ENCODE assay signal across 8 mouse cellular contexts in genomic region chr2:125781978-125782718, GRCm38 (mm10). TPM values are rescaled to one million over a fixed set of nuclear protein-coding genes. Genes with fewer than 3 reads are reported as not detected.
A peak's percentile ranks its signal among the peaks of the same experiment; 100 is the strongest.
DNase-seq lines count a peak whose midpoint lies in the region; ATAC-seq and TF ChIP-seq lines count a peak whose summit lies in the region.

No protein-coding gene starts in this region.

- H3K4me1 ChIP-seq in heart, embryonic 11.5 days (ENCODE audit: control insufficient read depth, insufficient read depth, low read length) = peaks cover 8% of the 10 kb centered on the region; the same call in 1 of the 2 replicates
- no peaks in the 10 kb centered on the region for H3K4me1 ChIP-seq in ES-Bruce4 (ENCODE audit: control insufficient read depth, insufficient read depth, low read length)
- peaks cover 18% of the 10 kb centered on the region for H3K4me1 ChIP-seq in forebrain, postnatal 0 days (ENCODE audit: insufficient read depth)
- H3K4me1 ChIP-seq in liver, postnatal 0 days (ENCODE audit: insufficient read depth) = peaks cover 17% of the 10 kb centered on the region

- no peak for TF ChIP-seq EP300 in ES-Bruce4 (IDR thresholded peaks at IDR 0.05; ENCODE audit: insufficient read depth, low read depth, low read length)
- no peak for TF ChIP-seq EP300 in liver, postnatal 0 days (IDR thresholded peaks at IDR 0.05; ENCODE audit: low read depth)

- peak overlapping the region; percentile 93 for H3K4me3 ChIP-seq in heart, embryonic 11.5 days (ENCODE audit: low read depth, low read length)
- H3K4me3 ChIP-seq in ES-Bruce4 (ENCODE audit: low read depth, low read length) = peak overlapping the region; percentile 97
- peak overlapping the region; percentile 90 for H3K4me3 ChIP-seq in forebrain, postnatal 0 days (ENCODE audit: low read depth, low read length)
- peak overlapping the region; percentile 98 for H3K4me3 ChIP-seq in liver, postnatal 0 days (ENCODE audit: low read depth, low read length)

- no peak for TF ChIP-seq POLR2A in ES-Bruce4 (IDR thresholded peaks at IDR 0.05; ENCODE audit: insufficient read depth, low read length)

- H3K9ac ChIP-seq in heart, embryonic 11.5 days (ENCODE audit: low read depth, low read length) = peak overlapping the region; percentile 92
- peak overlapping the region; percentile 99 for H3K9ac ChIP-seq in ES-Bruce4 (ENCODE audit: low read depth, poor library complexity, severe bottlenecking)
- H3K9ac ChIP-seq in forebrain, postnatal 0 days = peak overlapping the region; percentile 84
- peak overlapping the region; percentile 97 for H3K9ac ChIP-seq in liver, postnatal 0 days (replicated peaks)

- no peaks in the 10 kb centered on the region for H3K36me3 ChIP-seq in heart, embryonic 11.5 days (ENCODE audit: control insufficient read depth, insufficient read depth, low read length)
- no peaks in the 10 kb centered on the region; the same call in 1 of the 2 replicates for H3K36me3 ChIP-seq in ES-Bruce4 (ENCODE audit: control insufficient read depth, insufficient read depth, low read length, poor library complexity, severe bottlenecking)
- H3K36me3 ChIP-seq in forebrain, postnatal 0 days (ENCODE audit: insufficient read depth) = 0 out of 2 replicates have a peak, but pooled peaks cover 3% of the 10 kb centered on the region
- no peaks in the 10 kb centered on the region for H3K36me3 ChIP-seq in liver, postnatal 0 days (replicated peaks; ENCODE audit: insufficient read depth, low read length)

- no peaks in the 10 kb centered on the region for H3K27me3 ChIP-seq in heart, embryonic 11.5 days (ENCODE audit: control insufficient read depth, insufficient read depth, low read length)
- no peaks in the 10 kb centered on the region for H3K27me3 ChIP-seq in ES-Bruce4 (ENCODE audit: control insufficient read depth, insufficient read depth, low read length, poor library complexity, severe bottlenecking)
- H3K27me3 ChIP-seq in forebrain, postnatal 0 days (ENCODE audit: insufficient read depth, low read length) = no peaks in the 10 kb centered on the region
- H3K27me3 ChIP-seq in liver, postnatal 0 days (ENCODE audit: insufficient read depth, low read length) = no peaks in the 10 kb centered on the region

- intact Hi-C loops in heart, postnatal 36 days (cut with DNase I) = loop anchor here (2.0 to 5.0 kb wide), 2 partner anchors 77 to 370 kb away; partner anchors contain the start of genes Cops2, Dtwd1, Fam227b and Galk2

- ATAC-seq in heart, embryonic 11.5 days (replicated peaks; ENCODE audit: insufficient number of reproducible peaks, low FRiP score, low TSS enrichment) = no peak
- ATAC-seq in forebrain, postnatal 0 days = no peak
- peak; percentile 4 for ATAC-seq in liver, postnatal 0 days

- peak overlapping the region; percentile 84 for H3K27ac ChIP-seq in heart, embryonic 11.5 days (ENCODE audit: low read depth, low read length)
- H3K27ac ChIP-seq in ES-Bruce4 (ENCODE audit: insufficient read depth, low read length) = no peak overlapping the region
- peak overlapping the region; percentile 81 for H3K27ac ChIP-seq in forebrain, postnatal 0 days (ENCODE audit: low read depth, low read length)
- peak overlapping the region; percentile 93 for H3K27ac ChIP-seq in liver, postnatal 0 days (ENCODE audit: low read depth)

- H3K4me2 ChIP-seq in heart, embryonic 11.5 days = peak overlapping the region; percentile 73
- H3K4me2 ChIP-seq in forebrain, postnatal 0 days (ENCODE audit: low read depth) = peak overlapping the region; percentile 67
- peak overlapping the region; percentile 75 for H3K4me2 ChIP-seq in liver, postnatal 0 days (ENCODE audit: low read depth, low read length)

- H3K9me3 ChIP-seq in heart, embryonic 11.5 days (replicated peaks; ENCODE audit: control insufficient read depth, low read length) = no peaks in the 10 kb centered on the region
- no peaks in the 10 kb centered on the region for H3K9me3 ChIP-seq in ES-Bruce4 (replicated peaks; ENCODE audit: control insufficient read depth, insufficient read depth, low read length, poor library complexity, severe bottlenecking)
- H3K9me3 ChIP-seq in forebrain, postnatal 0 days (ENCODE audit: low read length) = no peaks in the 10 kb centered on the region
- H3K9me3 ChIP-seq in liver, postnatal 0 days (ENCODE audit: low read length) = no peaks in the 10 kb centered on the region

- DNase-seq in heart, postnatal 36 days = no peak
- DNase-seq in forebrain, postnatal 0 days = no peak
- DNase-seq in liver, postnatal 0 days = no peak
- no peak for DNase-seq in B cell, adult 2 months
- no peak for DNase-seq in right cerebral cortex, postnatal 4 days
- no peak for DNase-seq in frontal cortex, postnatal 10 days (ENCODE audit: low spot score in 2 of 2)

- TF ChIP-seq CTCF in ES-Bruce4 (IDR thresholded peaks at IDR 0.05; ENCODE audit: low read depth, low read length) = no peak
- TF ChIP-seq CTCF in forebrain, postnatal 0 days (IDR thresholded peaks at IDR 0.05; ENCODE audit: low read depth) = no peak
- TF ChIP-seq CTCF in liver, postnatal 0 days (IDR thresholded peaks at IDR 0.05; ENCODE audit: low read depth) = no peak

- 3% methylated on average over 44 of the region's 44 CpGs for WGBS in heart, embryonic 11.5 days (ENCODE audit: insufficient replicate concordance)
- 3% methylated on average over 44 of the region's 44 CpGs for WGBS in forebrain, postnatal 0 days
- WGBS in liver, postnatal 0 days (ENCODE audit: insufficient replicate concordance) = 2% methylated on average over 44 of the region's 44 CpGs

RNA-seq across cellular contexts. Expression of gene Secisbp2l, which starts 0.5 kb away (rescaled TPM):
- polyA plus RNA-seq in heart, embryonic 11.5 days (2014; fragmentation: Nextera tagmentation; extraction: Ambion mirVana) = 16.7 and 18.8 TPM in 2 replicates
- total RNA-seq in heart, postnatal 36 days (2021) = 10 to 100 TPM; 28.1 to 30.0 TPM
- polyA plus RNA-seq in ES-Bruce4 (2011; ENCODE audit: insufficient read depth, insufficient read length, low read depth, missing spikeins) = 20.8 and 21.4 TPM in 2 replicates
- 56.8 and 65.6 TPM in 2 replicates for total RNA-seq in forebrain, postnatal 0 days (2014; rRNA removed)
- polyA plus RNA-seq in forebrain, postnatal 0 days (2015; fragmentation: Nextera tagmentation; extraction: Ambion mirVana) = 20.9 and 29.8 TPM in 2 replicates
- polyA plus RNA-seq in liver, postnatal 0 days (2015; fragmentation: Nextera tagmentation; extraction: Ambion mirVana) = 5.7 TPM in 2 replicates

RNA-seq across cellular contexts. Expression of gene Shc4, which starts 58.2 kb away (rescaled TPM):
- polyA plus RNA-seq in heart, embryonic 11.5 days (2014; fragmentation: Nextera tagmentation; extraction: Ambion mirVana) = 1.2 and 2.0 TPM in 2 replicates
- total RNA-seq in heart, postnatal 36 days (2021) = under 1 TPM; 0.42 to 0.51 TPM
- polyA plus RNA-seq in ES-Bruce4 (2011; ENCODE audit: insufficient read depth, insufficient read length, low read depth, missing spikeins) = 0.32 and 0.42 TPM in 2 replicates
- 4.3 and 6.8 TPM in 2 replicates for total RNA-seq in forebrain, postnatal 0 days (2014; rRNA removed)
- 0.79 and 2.5 TPM in 2 replicates for polyA plus RNA-seq in forebrain, postnatal 0 days (2015; fragmentation: Nextera tagmentation; extraction: Ambion mirVana)
- polyA plus RNA-seq in liver, postnatal 0 days (2015; fragmentation: Nextera tagmentation; extraction: Ambion mirVana) = 0.26 and 0.32 TPM in 2 replicates
